Mouse (Mus musculus) lung, adult 2 months (tissue): ENCODE data around the gene Sfswap.

Experiments used
- CTCF ChIP-seq: fragments of 200-500 bp; IDR thresholded peaks from 2 replicates; pipeline ENCODE4 v1.5.1; 2011; ENCODE audit warnings: mild to moderate bottlenecking, low read length, control low read depth; ENCODE audit not compliant: insufficient read depth
- POLR2A ChIP-seq: fragments of 200-500 bp; IDR thresholded peaks from 2 replicates; pipeline ENCODE4 v1.6.1; 2011; ENCODE audit warnings: low read depth, mild to moderate bottlenecking, control low read depth, low read length, borderline replicate concordance; ENCODE audit errors: extremely low read depth

GRCm38 (mm10) chr5:129465788-129466187, 35.2 kb upstream of the Sfswap start:
- no peak for TF ChIP-seq CTCF
- TF ChIP-seq POLR2A = no peak
